Mouse (Mus musculus) frontal cortex, postnatal 10 days (tissue): ENCODE measurements at regions not wholly inside any gene's neighbourhood (a gene's known extent, or its start where the extent isn't known, plus 50 kb on each side); places are given as distances from the start of the nearest gene placed in this dataset.

ENCODE experiments used
- DNase-seq, 2 experiments: peaks; one replicate each; pipeline ENCODE4 v3.0.0; 2022; ENCODE audit warnings: low spot score in 2 of 2, mixed read lengths in 1 of 2

GRCm38 (mm10) chr5:64651407-64651806, 151.8 kb upstream of the Klf3 start:
- no peak for DNase-seq

- no peak for DNase-seq
Observed at GRCm38 (mm10) chr5:64653764-64654163, 149.4 kb upstream of the Klf3 start.

GRCm38 (mm10) chr5:64655286-64655685, 147.9 kb upstream of the Klf3 start:
- no peak for DNase-seq

- no peak for DNase-seq
Observed at GRCm38 (mm10) chr5:64661959-64662358, 141.2 kb upstream of the Klf3 start.

GRCm38 (mm10) chr5:64662476-64662875, 140.7 kb upstream of the Klf3 start:
- no peak for DNase-seq

GRCm38 (mm10) chr5:64663766-64664165, 139.4 kb upstream of the Klf3 start:
- no peak for DNase-seq

GRCm38 (mm10) chr5:64665064-64665463, 138.1 kb upstream of the Klf3 start:
- DNase-seq = no peak

- no peak for DNase-seq
Observed at GRCm38 (mm10) chr5:64666256-64666655, 136.9 kb upstream of the Klf3 start.

GRCm38 (mm10) chr5:64667053-64667452, 136.1 kb upstream of the Klf3 start:
- no peak for DNase-seq

- no peak for DNase-seq
Observed at GRCm38 (mm10) chr5:64673861-64674260, 129.3 kb upstream of the Klf3 start.

GRCm38 (mm10) chr5:64676214-64676945, 126.8 kb upstream of the Klf3 start:
- no peak for DNase-seq

GRCm38 (mm10) chr5:64676946-64677588, 126.1 kb upstream of the Klf3 start:
- no peak for DNase-seq

- no peak for DNase-seq
Observed at GRCm38 (mm10) chr5:64678706-64679105, 124.5 kb upstream of the Klf3 start.

- DNase-seq = no peak
Observed at GRCm38 (mm10) chr5:64679996-64680625, 123.1 kb upstream of the Klf3 start.

GRCm38 (mm10) chr5:64681161-64681560, 122.0 kb upstream of the Klf3 start:
- no peak for DNase-seq

- no peak for DNase-seq
Observed at GRCm38 (mm10) chr5:64682326-64682845, 120.8 kb upstream of the Klf3 start.

GRCm38 (mm10) chr5:64683419-64683818, 119.8 kb upstream of the Klf3 start:
- DNase-seq = no peak

- DNase-seq = no peak
Observed at GRCm38 (mm10) chr5:64684275-64684674, 118.9 kb upstream of the Klf3 start.

GRCm38 (mm10) chr5:64690148-64690547, 113.0 kb upstream of the Klf3 start:
- DNase-seq = no peak

- no peak for DNase-seq
Observed at GRCm38 (mm10) chr5:64691406-64692100, 111.6 kb upstream of the Klf3 start.

GRCm38 (mm10) chr5:64692335-64692734, 110.9 kb upstream of the Klf3 start:
- DNase-seq = no peak

GRCm38 (mm10) chr5:64693616-64694015, 109.6 kb upstream of the Klf3 start:
- DNase-seq = no peak
